8 mouse cellular contexts compared by ENCODE assay signal in genomic region chr6:6622846-6623749, GRCm38 (mm10). TPM values are rescaled to one million over a fixed set of nuclear protein-coding genes. Genes with fewer than 3 reads are reported as not detected.
DNase-seq lines count a peak whose midpoint lies in the region; ATAC-seq lines count a peak whose summit lies in the region.

No protein-coding gene starts in this region.

- ATAC-seq in embryonic facial prominence, embryonic 13.5 days (ENCODE audit: insufficient number of reproducible peaks, insufficient read depth, low FRiP score, low TSS enrichment, low read depth), result no peak; the same call in 1 of the 2 replicates

- DNase-seq in embryonic facial prominence, embryonic 10.5 days (ENCODE audit: low spot score), result no peak
- peak; percentile 11 for DNase-seq in ovary, postnatal 10 days (ENCODE audit: low spot score)
- DNase-seq in ovary, adult 18-20 months (ENCODE audit: low spot score), result no peak
- DNase-seq in heart, embryonic 10.5 days (ENCODE audit: low spot score), result no peak
- peak; percentile 62 to 66 for DNase-seq in kidney, postnatal 4 days
- peak; percentile 19 for DNase-seq in yolk sac, embryonic 10.5 days (ENCODE audit: low spot score)
- no peak for DNase-seq in left cerebral cortex, adult 9 months (ENCODE audit: low spot score in 2 of 2)

- H3K4me1 ChIP-seq in embryonic facial prominence, embryonic 13.5 days, result peaks cover 10% of the 10 kb centered on the region
- H3K4me1 ChIP-seq in embryonic facial prominence, embryonic 10.5 days, result peaks cover 7% of the 10 kb centered on the region; the same call in 1 of the 2 replicates
- no peaks in the 10 kb centered on the region for H3K4me1 ChIP-seq in heart, embryonic 10.5 days

- no peak overlapping the region for H3K9ac ChIP-seq in embryonic facial prominence, embryonic 13.5 days

- H3K4me2 ChIP-seq in embryonic facial prominence, embryonic 13.5 days, result peak overlapping the region; percentile 16; the same call in 1 of the 2 replicates

- no peaks in the 10 kb centered on the region for H3K9me3 ChIP-seq in embryonic facial prominence, embryonic 13.5 days
- H3K9me3 ChIP-seq in embryonic facial prominence, embryonic 10.5 days, result no peaks in the 10 kb centered on the region
- H3K9me3 ChIP-seq in heart, embryonic 10.5 days, result no peaks in the 10 kb centered on the region

- no peaks in the 10 kb centered on the region for H3K36me3 ChIP-seq in embryonic facial prominence, embryonic 13.5 days
- H3K36me3 ChIP-seq in embryonic facial prominence, embryonic 10.5 days (replicated peaks), result no peaks in the 10 kb centered on the region
- no peaks in the 10 kb centered on the region for H3K36me3 ChIP-seq in heart, embryonic 10.5 days

- H3K4me3 ChIP-seq in embryonic facial prominence, embryonic 13.5 days, result no peak overlapping the region
- no peak overlapping the region for H3K4me3 ChIP-seq in embryonic facial prominence, embryonic 10.5 days
- no peak overlapping the region for H3K4me3 ChIP-seq in heart, embryonic 10.5 days

- 48% methylated on average over 16 of the region's 16 CpGs for WGBS in embryonic facial prominence, embryonic 13.5 days
- 65% methylated on average over 16 of the region's 16 CpGs for WGBS in embryonic facial prominence, embryonic 10.5 days
- WGBS in heart, embryonic 10.5 days, result 53% methylated on average over 16 of the region's 16 CpGs

- no peak overlapping the region for H3K27ac ChIP-seq in embryonic facial prominence, embryonic 13.5 days
- H3K27ac ChIP-seq in embryonic facial prominence, embryonic 10.5 days (replicated peaks), result no peak overlapping the region
- H3K27ac ChIP-seq in heart, embryonic 10.5 days, result peak overlapping the region; percentile 64; the same call in 1 of the 2 replicates

- H3K27me3 ChIP-seq in embryonic facial prominence, embryonic 13.5 days, result 0 out of 2 replicates have a peak, but pooled peaks cover 3% of the 10 kb centered on the region
- no peaks in the 10 kb centered on the region for H3K27me3 ChIP-seq in embryonic facial prominence, embryonic 10.5 days (replicated peaks; ENCODE audit: low read depth, poor library complexity, severe bottlenecking)
- H3K27me3 ChIP-seq in heart, embryonic 10.5 days (ENCODE audit: insufficient read depth, poor library complexity, severe bottlenecking), result no peaks in the 10 kb centered on the region

RNA-seq across cellular contexts. Expression of gene Sem1, which starts 44.6 kb away (rescaled TPM):
- polyA plus RNA-seq in embryonic facial prominence, embryonic 13.5 days (2015; fragmentation: Nextera tagmentation; extraction: Ambion mirVana), result 276 and 284 TPM in 2 replicates
- 281 and 286 TPM in 2 replicates for polyA plus RNA-seq in embryonic facial prominence, embryonic 10.5 days (2016; fragmentation: Nextera tagmentation; extraction: Ambion mirVana)
- polyA plus RNA-seq in heart, embryonic 10.5 days (2016; fragmentation: Nextera tagmentation; extraction: Ambion mirVana), result 188 and 205 TPM in 2 replicates

Comparison
In these comparisons a context has a peak if more than half of its experiments do, and no peak if none do; other contexts are left out.
1. DNase-seq: peak in ovary, postnatal 10 days (single experiment), kidney, postnatal 4 days (2 of 2) and yolk sac, embryonic 10.5 days (single experiment); none in embryonic facial prominence, embryonic 10.5 days (single experiment), ovary, adult 18-20 months (single experiment), heart, embryonic 10.5 days (single experiment) and left cerebral cortex, adult 9 months (0 of 2).